Comparison of ENCODE assay signal across 8 mouse cellular contexts in genomic region chr2:49451637-49452211, GRCm38 (mm10). TPM values are rescaled to one million over a fixed set of nuclear protein-coding genes. Genes with fewer than 3 reads are reported as not detected.
DNase-seq lines count a peak whose midpoint lies in the region; TF ChIP-seq lines count a peak whose summit lies in the region.

No protein-coding gene starts in this region.

- H3K4me3 ChIP-seq in cortical plate, adult 2 months (ENCODE audit: insufficient read depth, low read length): peak overlapping the region; percentile 89
- H3K4me3 ChIP-seq in megakaryocyte, embryonic 14.5 days (replicated peaks): peak overlapping the region; percentile 99

- TF ChIP-seq CTCF in cortical plate, adult 2 months (IDR thresholded peaks at IDR 0.05; ENCODE audit: extremely low read depth, insufficient read depth, low read length): no peak

- peaks cover 2% of the 10 kb centered on the region; the same call in 1 of the 2 replicates for H3K4me1 ChIP-seq in cortical plate, adult 2 months (ENCODE audit: control insufficient read depth, insufficient read depth, low read length)
- H3K4me1 ChIP-seq in megakaryocyte, embryonic 14.5 days: peaks cover 11% of the 10 kb centered on the region; the same call in 1 of the 2 replicates

- 0 out of 2 replicates have a peak, but pooled peaks have one; percentile 28 for TF ChIP-seq POLR2A in cortical plate, adult 2 months (IDR thresholded peaks at IDR 0.05; ENCODE audit: extremely low read depth, insufficient read depth, low read length)

- H3K27me3 ChIP-seq in megakaryocyte, embryonic 14.5 days (replicated peaks): no peaks in the 10 kb centered on the region

- H3K9me3 ChIP-seq in megakaryocyte, embryonic 14.5 days: no peaks in the 10 kb centered on the region

- H3K27ac ChIP-seq in cortical plate, adult 2 months (ENCODE audit: insufficient read depth, low read length): peak overlapping the region; percentile 97

- H3K36me3 ChIP-seq in megakaryocyte, embryonic 14.5 days (replicated peaks; ENCODE audit: low read length): no peaks in the 10 kb centered on the region

- peak; percentile 94 for DNase-seq in adipocyte (ENCODE audit: low spot score)
- peak; percentile 90 to 93 for DNase-seq in gastrocnemius, adult 8-10 months (ENCODE audit: low spot score in 2 of 2)
- DNase-seq in hindlimb bud, embryonic 11.5 days (ENCODE audit: extremely low spot score, low read depth, low spot score): peak; percentile 72
- DNase-seq in left cerebral cortex, adult 8-10 months (ENCODE audit: low spot score in 2 of 2): peak; percentile 89 to 91
- peak; percentile 96 for DNase-seq in right cerebral cortex, postnatal 25 days
- peak; percentile 93 for DNase-seq in urinary bladder, postnatal 4 days (ENCODE audit: low spot score in 2 of 2)

RNA-seq across cellular contexts. Expression of gene Epc2, which starts 0.4 kb away (rescaled TPM):
- 24.3 TPM in 2 replicates for polyA plus RNA-seq in cortical plate, adult 2 months (2012; rRNA removed)
- total RNA-seq in gastrocnemius, adult 8-10 months (2022): 10 to 100 TPM; 13.2 to 19.4 (median 15.8) TPM
- total RNA-seq in left cerebral cortex, adult 8-10 months (2022): 10 to 100 TPM; 48.0 to 60.4 (median 57.8) TPM
- polyA plus RNA-seq in megakaryocyte, embryonic 14.5 days (2012; ENCODE audit: insufficient read depth, low replicate concordance): 0.35 and 0.65 TPM in 2 replicates

Comparison
In these comparisons a context has a peak if more than half of its experiments do, and no peak if none do; other contexts are left out.
1. Peak in every context shown above with its lines: DNase-seq, H3K4me3 ChIP-seq and H3K27ac ChIP-seq.